Mouse (Mus musculus): ENCODE results near the gene Shank3. TPM values are rescaled to one million over a fixed set of nuclear protein-coding genes. Genes with fewer than 3 reads are reported as not detected.

Gene Shank3
- polyA plus RNA-seq, 1 experiment from 2014 or later, result 1.2 TPM

DNA sequence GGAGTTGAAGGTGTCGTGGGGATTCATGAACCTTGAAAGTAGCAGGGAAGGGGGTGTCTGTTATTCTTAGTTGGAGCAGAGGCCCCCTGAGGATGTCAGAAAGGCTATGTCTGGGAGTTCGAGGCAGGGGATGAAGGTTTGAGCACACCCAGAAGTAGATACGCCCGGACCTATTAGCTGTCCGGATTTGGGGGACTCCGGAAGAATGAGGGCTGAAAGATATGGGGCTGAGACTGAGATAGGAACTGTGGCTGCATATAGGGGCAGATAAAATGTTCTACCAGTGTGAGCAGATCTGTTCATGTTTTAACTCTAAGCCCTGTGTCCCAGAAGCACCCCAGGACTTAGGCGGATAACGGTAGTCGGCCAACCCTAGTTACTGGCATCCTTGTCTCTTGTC lies 5.4 kb downstream of the Shank3 start:
- peaks cover 13% of the 10 kb centered on the region; the same call in 1 of the 2 replicates for H3K36me3 ChIP-seq
- H3K27me3 ChIP-seq, result no peaks in the 10 kb centered on the region; the same call in 1 of the 2 replicates
- no peak overlapping the region for H3K4me2 ChIP-seq
- no peak overlapping the region for H3K27ac ChIP-seq
- 92% methylated on average over 9 of the region's 9 CpGs for WGBS
- H3K9ac ChIP-seq, result no peak overlapping the region
- no peaks in the 10 kb centered on the region for H3K9me3 ChIP-seq
- H3K4me3 ChIP-seq, result no peak overlapping the region
- H3K4me1 ChIP-seq, result peaks cover 10% of the 10 kb centered on the region; the same call in 1 of the 2 replicates
- no peak for ATAC-seq (ENCODE audit: insufficient number of reproducible peaks, low FRiP score, low TSS enrichment, low read depth)

DNA sequence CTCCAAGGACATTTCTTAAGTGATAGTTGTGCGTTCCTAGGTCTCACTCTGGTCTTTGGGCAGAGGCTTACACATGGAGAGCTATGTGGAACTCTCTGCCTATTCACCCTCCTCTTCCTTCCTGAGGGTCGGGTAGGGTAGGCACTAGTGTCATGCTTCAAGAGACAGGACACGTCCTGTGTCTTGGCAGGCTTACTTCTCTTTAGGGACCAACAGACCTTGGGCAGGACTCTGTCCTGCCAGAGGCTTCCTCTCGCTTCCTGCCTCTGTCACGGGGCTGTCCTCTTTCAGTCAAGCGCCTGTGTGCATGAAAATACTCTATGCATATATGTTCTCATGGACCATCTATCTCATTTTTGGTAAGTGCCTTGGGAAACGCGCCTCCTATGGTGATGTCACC lies 8.3 kb downstream of the Shank3 start:
- Histone ChIP-seq H3K36me3 (peaks cover 13% of the 10 kb centered on the region; the same call in 1 of the 2 replicates), H3K9ac (no peak overlapping the region), H3K27ac (no peak overlapping the region), H3K4me1 (no peaks in the 10 kb centered on the region), H3K4me2 (no peak overlapping the region), H3K27me3 (no peaks in the 10 kb centered on the region), H3K9me3 (no peaks in the 10 kb centered on the region), H3K4me3 (no peak overlapping the region)
- ATAC-seq (ENCODE audit: insufficient number of reproducible peaks, low FRiP score, low TSS enrichment, low read depth), result no peak
- WGBS, result 93% methylated on average over 8 of the region's 8 CpGs

DNA sequence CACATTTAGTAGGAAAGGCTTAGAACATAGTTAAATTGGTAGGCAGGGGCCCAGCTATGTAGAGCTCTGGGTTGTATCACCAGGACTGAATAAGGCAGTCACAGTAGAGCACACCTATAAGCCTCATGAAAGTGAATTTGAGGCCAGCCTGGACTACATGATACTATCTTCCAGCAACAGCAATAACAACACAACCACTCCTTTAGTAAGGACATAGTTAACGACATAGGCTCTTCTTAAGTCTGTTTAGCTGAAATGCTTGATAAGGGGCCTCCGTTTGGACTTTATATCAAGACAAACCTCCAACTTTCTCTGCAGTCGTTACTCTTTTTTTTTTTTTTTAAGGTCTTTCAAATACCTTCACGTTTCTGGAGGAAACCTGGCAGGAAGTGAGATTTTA lies 13.3 kb downstream of the Shank3 start:
- WGBS, result 62% methylated on average over 4 of the region's 4 CpGs
- Histone ChIP-seq H3K4me1 (no peaks in the 10 kb centered on the region), H3K27me3 (no peaks in the 10 kb centered on the region), H3K36me3 (no peaks in the 10 kb centered on the region), H3K9me3 (no peaks in the 10 kb centered on the region), H3K9ac (no peak overlapping the region), H3K4me2 (no peak overlapping the region), H3K27ac (no peak overlapping the region), H3K4me3 (no peak overlapping the region)
- no peak for ATAC-seq (ENCODE audit: insufficient number of reproducible peaks, low FRiP score, low TSS enrichment, low read depth)

DNA sequence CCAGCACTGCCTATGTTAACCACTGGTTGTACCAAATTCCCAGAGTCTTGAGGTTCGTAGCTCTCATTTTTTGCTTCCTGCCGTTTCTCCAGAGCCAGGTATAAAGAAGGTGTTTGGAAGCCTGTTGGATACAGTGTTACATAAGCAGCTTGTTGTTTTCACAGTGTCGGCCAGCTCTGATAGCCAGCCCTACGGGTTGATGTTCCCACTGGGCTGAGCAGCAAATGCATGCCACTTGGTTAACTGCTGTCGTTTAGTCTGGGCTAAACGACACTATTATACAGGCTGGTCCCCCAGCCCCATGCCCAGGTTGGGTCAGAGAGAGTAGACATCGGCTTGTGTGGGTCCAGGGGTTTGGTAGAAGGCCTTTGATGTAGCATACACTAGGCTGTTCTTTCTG lies 22.5 kb downstream of the Shank3 start:
- WGBS, result 60% methylated on average over 7 of the region's 7 CpGs
- H3K9ac ChIP-seq, result no peak overlapping the region
- peaks cover 37% of the 10 kb centered on the region for H3K27me3 ChIP-seq
- no peak overlapping the region for H3K4me3 ChIP-seq
- no peaks in the 10 kb centered on the region for H3K36me3 ChIP-seq
- no peak for ATAC-seq (ENCODE audit: insufficient number of reproducible peaks, low FRiP score, low TSS enrichment, low read depth)
- no peak overlapping the region for H3K4me2 ChIP-seq
- H3K9me3 ChIP-seq, result no peaks in the 10 kb centered on the region
- peaks cover 11% of the 10 kb centered on the region for H3K4me1 ChIP-seq
- no peak overlapping the region for H3K27ac ChIP-seq

DNA sequence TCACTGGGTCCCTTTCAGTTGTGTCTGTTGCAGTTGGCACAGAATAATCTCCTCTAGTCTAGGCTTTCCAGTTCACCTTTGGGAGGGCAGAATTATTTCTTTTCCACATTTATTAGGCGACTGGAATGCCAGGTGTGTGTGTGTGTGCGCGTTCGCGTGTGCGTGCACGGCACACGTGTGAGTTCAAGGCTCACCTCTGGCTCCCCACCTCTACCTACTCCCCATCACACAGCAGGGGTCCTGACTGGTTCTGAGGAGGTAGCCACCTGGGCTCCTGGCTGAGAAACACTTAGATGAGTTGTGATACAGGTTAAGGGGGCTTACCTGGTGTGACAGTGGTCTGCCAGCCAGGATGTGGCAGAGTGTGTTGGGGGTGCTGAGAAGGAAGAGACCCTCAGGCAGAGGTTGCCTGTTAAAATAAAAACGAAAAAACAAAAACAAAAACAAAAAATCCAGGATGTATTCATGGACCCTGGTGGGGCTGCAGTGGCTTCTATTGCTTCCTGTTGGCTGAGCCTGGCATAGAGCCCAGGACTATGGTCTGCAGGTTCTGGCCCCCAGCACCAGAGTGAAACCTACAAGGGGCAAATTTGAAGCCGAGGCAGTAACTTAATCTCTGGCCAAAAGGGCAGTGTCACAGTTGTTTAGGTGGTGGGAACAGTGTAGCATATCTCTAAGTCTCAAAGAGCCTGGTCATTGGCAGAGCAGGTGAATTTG lies 23.3 kb downstream of the Shank3 start:
- no peak for ATAC-seq (ENCODE audit: insufficient number of reproducible peaks, low FRiP score, low TSS enrichment, low read depth)
- Histone ChIP-seq H3K4me3 (peak overlapping the region; percentile 67), H3K27me3 (peaks cover 37% of the 10 kb centered on the region), H3K9me3 (no peaks in the 10 kb centered on the region), H3K27ac (no peak overlapping the region), H3K4me1 (peaks cover 11% of the 10 kb centered on the region), H3K36me3 (no peaks in the 10 kb centered on the region), H3K4me2 (peak overlapping the region; percentile 96; the same call in 1 of the 2 replicates), H3K9ac (no peak overlapping the region)
- 85% methylated on average over 10 of the region's 10 CpGs for WGBS

DNA sequence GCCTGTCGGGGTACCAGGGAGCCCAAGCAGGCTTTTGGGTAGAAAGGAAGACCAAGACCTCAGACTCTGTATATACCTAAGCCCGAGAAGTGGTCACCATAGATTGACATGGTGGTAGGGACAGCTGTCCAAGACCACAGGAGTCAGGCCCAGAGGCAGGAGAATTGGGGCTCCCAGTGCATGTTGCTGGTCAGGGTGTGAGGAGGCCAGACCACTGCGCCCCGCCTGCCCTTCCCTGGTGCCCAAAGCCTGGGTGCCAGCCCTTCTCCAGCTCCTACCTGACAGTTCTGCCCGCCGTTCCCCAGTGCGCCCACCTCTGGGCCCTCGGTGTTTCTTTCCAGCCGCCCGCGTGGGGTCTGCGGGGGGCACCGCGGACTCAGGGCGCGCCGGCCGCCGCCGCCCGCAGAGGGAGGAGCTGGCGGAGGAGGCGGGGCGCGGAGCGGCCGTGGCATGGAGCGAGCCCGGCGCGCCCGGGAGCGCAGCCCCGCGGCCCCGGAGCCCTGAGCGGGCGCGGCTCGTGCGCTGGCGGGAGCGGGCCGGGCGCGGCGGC lies 23.9 kb downstream of the Shank3 start:
- Histone ChIP-seq H3K36me3 (no peaks in the 10 kb centered on the region), H3K4me2 (peak overlapping the region; percentile 96), H3K9ac (0 out of 2 replicates have a peak overlapping the region, but pooled peaks have one; percentile 33), H3K4me3 (peak overlapping the region; percentile 67), H3K27ac (no peak overlapping the region), H3K27me3 (peaks cover 37% of the 10 kb centered on the region), H3K9me3 (no peaks in the 10 kb centered on the region), H3K4me1 (peaks cover 11% of the 10 kb centered on the region)
- 6% methylated on average over 42 of the region's 47 CpGs for WGBS
- ATAC-seq (ENCODE audit: insufficient number of reproducible peaks, low FRiP score, low TSS enrichment, low read depth), result 0 out of 2 replicates have a peak, but pooled peaks have one; percentile 21

DNA sequence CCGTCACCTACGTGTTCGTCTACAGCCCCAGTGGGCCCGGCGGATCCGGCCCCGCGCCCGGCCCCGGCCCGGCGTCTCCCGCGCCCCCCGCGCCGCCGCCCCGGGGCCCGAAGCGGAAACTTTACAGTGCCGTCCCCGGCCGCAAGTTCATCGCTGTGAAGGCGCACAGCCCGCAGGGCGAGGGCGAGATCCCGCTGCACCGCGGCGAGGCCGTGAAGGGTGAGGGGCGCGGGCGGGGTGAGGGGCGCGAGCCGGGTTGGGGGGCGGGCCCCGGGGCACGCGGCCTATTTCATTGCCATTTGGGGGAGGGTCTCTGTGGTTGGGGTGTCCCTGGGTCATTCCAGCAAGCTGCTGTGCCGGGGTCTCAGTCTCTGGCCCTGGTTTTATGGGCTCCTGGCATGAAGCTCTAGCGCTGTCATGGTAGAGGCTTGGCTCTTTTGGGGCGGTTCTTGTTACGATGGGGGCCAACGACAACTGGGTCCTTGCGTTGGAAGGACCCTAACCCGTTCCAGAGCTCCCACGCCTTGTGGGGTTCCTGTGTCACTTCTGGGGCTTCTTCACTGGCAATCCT lies 24.7 kb downstream of the Shank3 start:
- no peaks in the 10 kb centered on the region for H3K9me3 ChIP-seq
- ATAC-seq (ENCODE audit: insufficient number of reproducible peaks, low FRiP score, low TSS enrichment, low read depth), result no peak
- peak overlapping the region; percentile 54 for H3K9ac ChIP-seq
- H3K36me3 ChIP-seq, result no peaks in the 10 kb centered on the region
- H3K27me3 ChIP-seq, result peaks cover 37% of the 10 kb centered on the region
- peak overlapping the region; percentile 67 for H3K4me3 ChIP-seq
- H3K4me1 ChIP-seq, result peaks cover 11% of the 10 kb centered on the region
- H3K27ac ChIP-seq, result no peak overlapping the region
- WGBS, result 1% methylated on average over 49 of the region's 52 CpGs
- peak overlapping the region; percentile 96 for H3K4me2 ChIP-seq

DNA sequence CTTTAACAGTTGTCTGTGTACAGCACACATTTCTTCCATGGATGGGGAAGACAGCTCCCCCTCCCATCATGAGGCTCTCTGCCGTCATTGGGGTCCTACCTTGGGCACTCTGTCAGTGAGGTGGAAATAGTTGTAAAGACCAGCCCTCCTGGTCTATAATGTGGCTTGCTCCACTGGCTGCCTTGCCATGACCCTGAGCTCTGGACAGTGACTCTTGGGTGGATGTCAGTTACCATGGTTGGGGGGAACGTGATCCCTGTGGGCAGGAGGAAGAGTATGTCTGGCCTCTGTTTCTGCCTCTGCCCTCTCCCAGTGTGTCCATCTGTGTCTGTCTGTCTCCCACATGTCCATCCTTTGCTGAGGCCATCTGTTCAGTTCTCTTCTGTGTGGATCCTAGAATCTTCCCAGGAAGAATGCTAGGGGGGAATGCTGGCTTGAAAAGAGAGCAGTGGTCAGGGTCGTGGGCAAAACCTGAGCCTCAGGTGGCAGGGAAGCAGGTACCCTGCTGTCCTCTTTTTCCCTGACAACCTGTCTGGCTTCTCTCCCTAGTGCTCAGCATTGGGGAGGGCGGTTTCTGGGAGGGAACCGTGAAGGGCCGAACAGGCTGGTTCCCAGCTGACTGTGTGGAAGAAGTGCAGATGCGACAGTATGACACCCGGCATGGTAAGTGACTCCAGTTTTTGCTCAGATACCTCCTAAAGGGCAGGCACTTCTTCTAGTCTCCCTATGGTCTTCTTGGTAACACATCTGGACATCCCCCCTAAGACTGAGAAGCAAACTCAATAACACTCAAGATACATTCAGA lies 25.4 kb downstream of the Shank3 start:
- H3K4me1 ChIP-seq, result peaks cover 11% of the 10 kb centered on the region
- no peaks in the 10 kb centered on the region for H3K36me3 ChIP-seq
- peak overlapping the region; percentile 54; the same call in 1 of the 2 replicates for H3K9ac ChIP-seq
- 69% methylated on average over 8 of the region's 8 CpGs for WGBS
- no peak for ATAC-seq (ENCODE audit: insufficient number of reproducible peaks, low FRiP score, low TSS enrichment, low read depth)
- H3K27ac ChIP-seq, result no peak overlapping the region
- H3K4me3 ChIP-seq, result peak overlapping the region; percentile 67
- H3K27me3 ChIP-seq, result peaks cover 37% of the 10 kb centered on the region
- no peaks in the 10 kb centered on the region for H3K9me3 ChIP-seq
- peak overlapping the region; percentile 96 for H3K4me2 ChIP-seq

DNA sequence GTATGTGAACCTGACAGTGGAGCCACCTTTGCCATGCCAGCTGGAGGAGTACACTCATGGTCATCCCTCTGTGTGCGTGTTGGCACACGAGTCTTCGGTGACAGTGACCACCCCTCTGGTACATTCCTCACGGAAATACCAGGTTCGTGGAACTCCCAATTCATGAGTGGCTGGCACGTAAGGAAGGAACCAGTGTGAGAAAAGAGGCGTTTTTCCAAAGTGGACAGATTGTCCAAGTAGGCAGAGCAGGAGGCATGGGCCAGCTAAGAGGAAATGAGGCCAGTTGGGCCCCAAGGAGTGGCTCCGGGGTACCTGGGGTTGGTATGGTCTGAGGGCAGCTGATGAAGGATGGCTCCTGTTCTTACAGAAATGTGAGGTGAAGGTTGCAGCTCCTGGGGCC lies 26.0 kb downstream of the Shank3 start:
- no peak for ATAC-seq (ENCODE audit: insufficient number of reproducible peaks, low FRiP score, low TSS enrichment, low read depth)
- H3K27me3 ChIP-seq, result peaks cover 37% of the 10 kb centered on the region
- peaks cover 11% of the 10 kb centered on the region for H3K4me1 ChIP-seq
- H3K9ac ChIP-seq, result no peak overlapping the region
- no peaks in the 10 kb centered on the region for H3K36me3 ChIP-seq
- 92% methylated on average over 8 of the region's 8 CpGs for WGBS
- no peak overlapping the region for H3K27ac ChIP-seq
- no peak overlapping the region for H3K4me2 ChIP-seq
- H3K9me3 ChIP-seq, result no peaks in the 10 kb centered on the region
- H3K4me3 ChIP-seq, result no peak overlapping the region

DNA sequence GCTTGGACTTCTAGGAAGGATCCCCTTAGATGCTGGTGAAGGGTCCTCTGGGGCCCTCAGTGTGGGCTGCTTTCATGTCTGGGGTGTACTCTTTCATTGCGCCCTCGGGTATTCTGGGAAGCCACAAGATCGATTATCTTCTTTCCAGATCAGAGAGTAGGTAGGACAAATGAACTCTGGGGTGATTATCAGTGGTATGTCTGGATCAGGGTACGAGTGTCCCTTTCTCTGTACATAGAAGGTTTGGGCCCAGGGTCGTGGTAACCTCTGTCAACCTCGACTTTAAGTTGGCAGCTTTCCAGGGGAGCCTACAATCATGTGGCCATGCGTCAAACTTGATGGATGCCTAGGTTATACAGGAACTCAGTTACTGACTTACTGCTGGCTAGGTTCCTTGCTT lies 26.5 kb downstream of the Shank3 start:
- no peak for ATAC-seq (ENCODE audit: insufficient number of reproducible peaks, low FRiP score, low TSS enrichment, low read depth)
- Histone ChIP-seq H3K27me3 (peaks cover 37% of the 10 kb centered on the region), H3K9me3 (no peaks in the 10 kb centered on the region), H3K36me3 (no peaks in the 10 kb centered on the region), H3K4me2 (no peak overlapping the region), H3K4me1 (peaks cover 11% of the 10 kb centered on the region), H3K27ac (no peak overlapping the region), H3K9ac (no peak overlapping the region), H3K4me3 (no peak overlapping the region)
- 64% methylated on average over 7 of the region's 7 CpGs for WGBS

DNA sequence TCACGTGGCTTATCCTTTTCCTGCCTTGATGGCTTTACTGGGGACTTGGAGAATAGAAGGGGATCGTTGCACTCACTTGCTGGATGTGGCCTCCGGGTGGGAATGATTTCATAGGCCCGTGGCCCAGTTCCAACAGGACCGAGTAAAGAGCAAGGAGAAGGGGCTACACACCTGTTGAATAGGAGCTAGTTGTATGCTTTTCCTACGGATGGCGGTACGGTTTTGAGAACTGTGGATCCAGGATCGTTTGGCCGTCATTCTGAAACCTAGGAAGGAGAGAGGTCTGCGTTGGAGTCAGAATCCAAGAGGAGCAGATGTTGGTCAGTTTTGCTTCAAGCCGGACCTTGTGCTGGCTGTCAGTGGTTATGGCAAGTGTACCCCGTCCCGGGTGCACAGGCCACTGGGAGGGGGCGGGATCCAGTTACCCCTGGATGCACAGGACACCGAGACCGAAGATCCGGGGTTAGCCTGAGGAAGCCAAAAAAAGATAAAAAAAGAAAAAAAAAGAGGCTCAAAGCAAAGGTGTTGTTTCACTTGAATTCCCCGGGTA lies 27.4 kb downstream of the Shank3 start:
- no peak overlapping the region for H3K27ac ChIP-seq
- H3K4me2 ChIP-seq, result no peak overlapping the region
- H3K9ac ChIP-seq, result no peak overlapping the region
- WGBS, result 86% methylated on average over 19 of the region's 19 CpGs
- H3K4me3 ChIP-seq, result no peak overlapping the region
- no peaks in the 10 kb centered on the region for H3K9me3 ChIP-seq
- 0 out of 2 replicates have a peak, but pooled peaks cover 2% of the 10 kb centered on the region for H3K36me3 ChIP-seq
- ATAC-seq (ENCODE audit: insufficient number of reproducible peaks, low FRiP score, low TSS enrichment, low read depth), result no peak
- H3K27me3 ChIP-seq, result peaks cover 34% of the 10 kb centered on the region
- peaks cover 11% of the 10 kb centered on the region for H3K4me1 ChIP-seq
